Mouse (Mus musculus) adrenal gland, postnatal 36 days (tissue): ENCODE data around the gene Ralgapb. TPM values are rescaled to one million over a fixed set of nuclear protein-coding genes. Genes with fewer than 3 reads are reported as not detected.

ENCODE experiments used
- DNase-seq, 2 experiments: peaks; one replicate each; pipeline ENCODE4 v3.0.0; 2021; ENCODE audit warnings: mixed read lengths in 1 of 2
- total RNA-seq, 2 experiments: library from RNA; stranded (reverse); gene quantifications; 2 replicates each; pipeline ENCODE4 v1.2.3; 2021

Gene Ralgapb
- total RNA-seq, 2 experiments from 2014 or later: 69.6 to 69.9 TPM

GRCm38 (mm10) chr2:158518583-158518982 is 108.9 kb downstream of the Ralgapb start:
- DNase-seq: no peak

- DNase-seq: no peak
Observed at GRCm38 (mm10) chr2:158519071-158519470, 109.4 kb downstream of the Ralgapb start.

GRCm38 (mm10) chr2:158519800-158520199 is 110.2 kb downstream of the Ralgapb start:
- DNase-seq: no peak

- peak; percentile 58 to 67 for DNase-seq
Observed at GRCm38 (mm10) chr2:158523060-158523459, 113.4 kb downstream of the Ralgapb start.

GRCm38 (mm10) chr2:158524129-158524860 is 114.6 kb downstream of the Ralgapb start:
- no peak for DNase-seq

GRCm38 (mm10) chr2:158534090-158534489 is 124.4 kb downstream of the Ralgapb start:
- DNase-seq: peak; percentile 50 to 71

GRCm38 (mm10) chr2:158534559-158534958 is 124.9 kb downstream of the Ralgapb start:
- DNase-seq: no peak

- no peak for DNase-seq
Observed at GRCm38 (mm10) chr2:158539433-158540305, 130.0 kb downstream of the Ralgapb start.

GRCm38 (mm10) chr2:158541286-158541685 is 131.6 kb downstream of the Ralgapb start:
- DNase-seq: no peak

- no peak for DNase-seq
Observed at GRCm38 (mm10) chr2:158545266-158545665, 135.6 kb downstream of the Ralgapb start.

- DNase-seq: peak; percentile 71 to 76
Observed at GRCm38 (mm10) chr2:158546751-158547150, 137.1 kb downstream of the Ralgapb start.

Other genes starting within 250 kb of the Ralgapb start
- gene D630003M21Rik, start 180.6 kb upstream of the Ralgapb start, total RNA-seq: 1 to 10 TPM; 1.7 TPM
- not detected for gene Bpi, start 151.8 kb upstream of the Ralgapb start, total RNA-seq
- 10 to 100 TPM; 16.9 to 23.7 TPM for gene Lbp, start 103.4 kb upstream of the Ralgapb start, total RNA-seq
- 1 to 10 TPM; 3.5 to 4.7 TPM for gene Snhg11, start 34.2 kb upstream of the Ralgapb start, total RNA-seq
- 10 to 100 TPM; 90.4 to 93.3 TPM for gene Adig, start 92.8 kb downstream of the Ralgapb start, total RNA-seq
- gene Arhgap40, start 102.9 kb downstream of the Ralgapb start, total RNA-seq: not detected
- gene Slc32a1, start 200.9 kb downstream of the Ralgapb start, total RNA-seq: not detected
- 10 to 100 TPM; 11.0 to 11.9 TPM for gene Actr5, start 215.0 kb downstream of the Ralgapb start, total RNA-seq